Mouse (Mus musculus) spleen, adult 2 months (tissue): ENCODE measurements around the gene C8g.

Source experiments
- CTCF ChIP-seq: fragments of 200-500 bp; IDR thresholded peaks from 2 replicates; pipeline ENCODE4 v1.5.1; 2011; ENCODE audit warnings: mild to moderate bottlenecking, inconsistent platforms; ENCODE audit not compliant: insufficient read depth, insufficient read length, insufficient replicate concordance; ENCODE audit errors: extremely low read depth
- POLR2A ChIP-seq: fragments of 200-500 bp; IDR thresholded peaks from 2 replicates; pipeline ENCODE4 v1.6.1; 2011; ENCODE audit warnings: low read depth, low read length, inconsistent platforms

GRCm38 (mm10) chr2:25541644-25542367, 40.3 kb upstream of the C8g start:
- TF ChIP-seq CTCF: no peak
- no peak for TF ChIP-seq POLR2A
